Mouse (Mus musculus): ENCODE results near the gene Gm20388. TPM values are rescaled to one million over a fixed set of nuclear protein-coding genes. Genes with fewer than 3 reads are reported as not detected.
A peak's percentile ranks its signal among the peaks of the same experiment; 100 is the strongest.
"Not testable (repeated sequence)": the region's sequence is repeated elsewhere in the genome, so short reads cannot be mapped to it uniquely, and the experiment has no call there.

Gene Gm20388
- polyA plus RNA-seq, 1 experiment from 2014 or later, result 5.5 TPM

DNA sequence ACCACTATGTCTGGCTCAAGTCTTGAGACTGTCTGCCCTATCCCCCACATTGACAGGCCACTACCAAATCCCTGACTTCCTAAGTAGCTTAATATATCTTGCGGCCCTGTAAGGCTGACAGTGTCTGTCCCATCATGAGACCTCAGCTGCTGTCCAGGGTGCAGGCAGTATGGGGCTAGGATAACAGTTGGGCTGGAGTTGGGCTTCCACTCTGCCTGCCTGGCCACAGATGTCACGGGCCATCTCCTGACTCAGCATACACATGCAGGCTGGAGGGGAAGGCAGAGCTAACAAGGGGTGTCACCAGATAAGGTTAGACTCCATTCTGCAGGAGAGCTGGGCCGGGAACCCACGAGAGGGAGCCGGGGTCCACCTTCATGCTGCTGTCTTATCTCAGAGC is 3596.5 kb downstream of the Gm20388 start:
- H3K27me3 ChIP-seq (ENCODE audit: poor library complexity, severe bottlenecking), result no peaks in the 10 kb centered on the region
- WGBS, result 90% methylated on average over 5 of the region's 5 CpGs
- peaks cover 84% of the 10 kb centered on the region for H3K36me3 ChIP-seq (replicated peaks)
- no peaks in the 10 kb centered on the region for H3K4me1 ChIP-seq
- H3K9me3 ChIP-seq, result peaks cover 10% of the 10 kb centered on the region; the same call in 1 of the 2 replicates
- no peak overlapping the region for H3K27ac ChIP-seq
- DNase-seq (ENCODE audit: extremely low spot score, low spot score), result no peak
- H3K4me3 ChIP-seq, result no peak overlapping the region

DNA sequence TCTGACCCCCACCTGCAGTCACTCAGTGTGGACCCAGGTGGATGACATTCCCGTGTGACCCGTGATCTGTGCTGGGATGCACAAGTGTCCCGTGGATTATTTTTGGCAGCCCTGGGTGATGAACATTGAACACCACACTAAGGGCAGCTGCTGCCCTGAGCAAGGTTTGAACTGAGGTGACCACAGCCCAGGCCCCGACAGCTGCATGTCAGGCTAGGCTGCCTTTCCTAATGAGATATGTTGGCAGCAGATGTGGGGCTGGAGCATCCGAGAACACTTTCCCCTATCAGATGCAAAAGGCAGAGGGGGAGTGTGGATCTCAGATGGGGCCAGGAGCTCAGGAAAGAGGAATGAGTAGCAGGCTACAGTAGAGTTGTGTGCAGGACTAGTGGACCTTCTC is 3600.2 kb downstream of the Gm20388 start:
- Histone ChIP-seq H3K9me3 (no peaks in the 10 kb centered on the region), H3K4me3 (no peak overlapping the region), H3K27me3 (ENCODE audit: poor library complexity, severe bottlenecking) (peaks cover 35% of the 10 kb centered on the region), H3K36me3 (replicated peaks) (peaks cover 47% of the 10 kb centered on the region), H3K4me1 (peaks cover 28% of the 10 kb centered on the region), H3K27ac (no peak overlapping the region)
- DNase-seq (ENCODE audit: extremely low spot score, low spot score), result no peak
- WGBS, result 80% methylated on average over 5 of the region's 5 CpGs

- no peaks in the 10 kb centered on the region for H3K9me3 ChIP-seq
- peaks cover 56% of the 10 kb centered on the region for H3K27me3 ChIP-seq (ENCODE audit: poor library complexity, severe bottlenecking)
- WGBS, result 3% methylated on average over 9 of the region's 9 CpGs
- H3K4me3 ChIP-seq, result peak overlapping the region; percentile 88
- DNase-seq (ENCODE audit: extremely low spot score, low spot score), result peak; percentile 31
- peaks cover 14% of the 10 kb centered on the region for H3K36me3 ChIP-seq (replicated peaks)
- H3K27ac ChIP-seq, result peak overlapping the region; percentile 90
- H3K4me1 ChIP-seq, result peaks cover 42% of the 10 kb centered on the region
These were observed 3603.5 kb downstream of the Gm20388 start for GRCm38 (mm10) chr8:123514136-123514535.

DNA sequence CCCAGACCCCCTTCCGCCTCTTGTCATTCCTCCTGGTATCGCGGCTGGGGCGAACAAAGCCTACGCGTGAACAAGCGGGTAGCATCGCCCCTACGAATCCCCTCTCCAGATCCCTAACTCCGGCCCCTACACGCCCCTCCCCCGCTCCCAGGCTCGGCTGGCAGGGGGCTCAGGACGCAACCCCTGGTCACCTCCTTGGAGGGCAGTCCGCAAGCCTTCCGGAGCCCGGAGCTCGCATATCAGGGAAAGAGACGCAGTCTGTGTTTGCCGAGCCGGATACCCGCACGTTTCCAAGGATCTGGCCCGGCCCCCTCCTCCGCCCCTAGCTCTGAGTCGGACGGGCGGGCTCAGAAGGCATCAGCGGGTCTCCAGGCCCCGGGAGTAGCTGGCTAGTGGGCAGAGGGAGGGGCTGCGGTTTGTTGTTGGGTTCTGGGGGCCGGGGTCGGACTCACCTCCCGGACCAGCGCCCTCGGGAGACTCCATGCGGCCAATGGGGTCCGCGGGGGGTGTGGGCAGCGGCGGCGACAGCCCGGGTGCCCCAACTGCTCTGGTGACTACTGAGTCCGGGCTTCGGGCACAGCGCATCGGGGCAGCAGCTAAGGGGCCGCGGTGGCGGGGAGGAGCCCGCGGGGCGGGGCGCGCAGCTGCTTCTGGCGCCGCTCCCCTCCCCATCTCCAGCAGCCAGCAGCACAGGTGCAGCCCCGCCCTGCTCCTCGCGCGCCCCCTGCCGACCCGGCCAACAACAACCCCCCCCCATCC is 3604.3 kb downstream of the Gm20388 start, which contains the start of gene Dbndd1:
TSS of gene Dbndd1 (minus strand) at position 683 of the 759 bp plus-strand sequence.
- peaks cover 56% of the 10 kb centered on the region for H3K27me3 ChIP-seq (ENCODE audit: poor library complexity, severe bottlenecking)
- H3K9me3 ChIP-seq, result no peaks in the 10 kb centered on the region
- H3K4me1 ChIP-seq, result peaks cover 50% of the 10 kb centered on the region
- DNase-seq (ENCODE audit: extremely low spot score, low spot score), result peak; percentile 81
- H3K27ac ChIP-seq, result peak within 1 kb of the TSS; percentile 90
- H3K4me3 ChIP-seq, result peak within 1 kb of the TSS; percentile 88
- H3K36me3 ChIP-seq (replicated peaks), result peaks cover 7% of the 10 kb centered on the region
- WGBS, result under 1% methylated on average over 53 of the region's 63 CpGs

DNA sequence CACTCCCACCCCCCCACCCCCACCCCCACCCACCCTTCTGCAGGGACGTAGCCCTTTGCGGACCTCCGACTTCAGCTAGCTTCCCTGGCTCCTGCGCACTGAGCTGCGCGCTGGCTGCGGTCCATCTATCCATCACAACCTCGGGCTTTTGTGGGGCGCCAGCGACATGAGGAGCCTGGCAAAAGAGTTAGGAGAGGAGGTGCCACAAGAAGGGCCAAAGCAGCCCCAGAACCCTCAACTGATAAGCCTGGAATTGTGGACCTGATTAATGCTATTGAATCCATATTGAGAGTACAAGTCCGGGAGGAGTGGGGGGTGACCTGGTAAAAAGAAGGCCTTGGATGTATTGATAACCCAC is 3604.9 kb downstream of the Gm20388 start:
- peak overlapping the region; percentile 88 for H3K4me3 ChIP-seq
- H3K9me3 ChIP-seq, result no peaks in the 10 kb centered on the region
- H3K4me1 ChIP-seq, result peaks cover 52% of the 10 kb centered on the region
- WGBS, result under 1% methylated on average over 11 of the region's 11 CpGs
- no peak for DNase-seq (ENCODE audit: extremely low spot score, low spot score)
- H3K27me3 ChIP-seq (ENCODE audit: poor library complexity, severe bottlenecking), result peaks cover 56% of the 10 kb centered on the region
- peaks cover 10% of the 10 kb centered on the region for H3K36me3 ChIP-seq (replicated peaks)
- H3K27ac ChIP-seq, result peak overlapping the region; percentile 90

- no peak for DNase-seq (ENCODE audit: extremely low spot score, low spot score)
- H3K4me3 ChIP-seq, result no peak overlapping the region
- peaks cover 52% of the 10 kb centered on the region for H3K4me1 ChIP-seq
- H3K36me3 ChIP-seq (replicated peaks), result peaks cover 17% of the 10 kb centered on the region
- H3K27me3 ChIP-seq (ENCODE audit: poor library complexity, severe bottlenecking), result peaks cover 56% of the 10 kb centered on the region
- no peaks in the 10 kb centered on the region for H3K9me3 ChIP-seq
- 36% methylated on average over 2 of the region's 2 CpGs for WGBS
- H3K27ac ChIP-seq, result no peak overlapping the region
These were observed 3606.0 kb downstream of the Gm20388 start for GRCm38 (mm10) chr8:123516596-123516995.

GRCm38 (mm10) chr8:123518172-123518571 is 3607.5 kb downstream of the Gm20388 start:
- Histone ChIP-seq H3K4me1 (peaks cover 51% of the 10 kb centered on the region), H3K36me3 (replicated peaks) (peaks cover 33% of the 10 kb centered on the region), H3K27me3 (ENCODE audit: poor library complexity, severe bottlenecking) (peaks cover 46% of the 10 kb centered on the region), H3K27ac (no peak overlapping the region), H3K4me3 (peak overlapping the region; percentile 81), H3K9me3 (no peaks in the 10 kb centered on the region)
- DNase-seq (ENCODE audit: extremely low spot score, low spot score), result no peak
- 43% methylated on average over 10 of the region's 10 CpGs for WGBS

GRCm38 (mm10) chr8:123518667-123519066 is 3608.0 kb downstream of the Gm20388 start, which contains the start of gene Gas8:
TSS of gene Gas8 (plus strand) at chr8:123518834.
- peak; percentile 94 for DNase-seq (ENCODE audit: extremely low spot score, low spot score)
- under 1% methylated on average over 20 of the region's 20 CpGs for WGBS
- Histone ChIP-seq H3K4me3 (peak within 1 kb of the TSS; percentile 81), H3K9me3 (no peaks in the 10 kb centered on the region), H3K36me3 (replicated peaks) (peaks cover 38% of the 10 kb centered on the region), H3K27me3 (ENCODE audit: poor library complexity, severe bottlenecking) (peaks cover 41% of the 10 kb centered on the region), H3K4me1 (peaks cover 46% of the 10 kb centered on the region), H3K27ac (peak within 1 kb of the TSS; percentile 84)

DNA sequence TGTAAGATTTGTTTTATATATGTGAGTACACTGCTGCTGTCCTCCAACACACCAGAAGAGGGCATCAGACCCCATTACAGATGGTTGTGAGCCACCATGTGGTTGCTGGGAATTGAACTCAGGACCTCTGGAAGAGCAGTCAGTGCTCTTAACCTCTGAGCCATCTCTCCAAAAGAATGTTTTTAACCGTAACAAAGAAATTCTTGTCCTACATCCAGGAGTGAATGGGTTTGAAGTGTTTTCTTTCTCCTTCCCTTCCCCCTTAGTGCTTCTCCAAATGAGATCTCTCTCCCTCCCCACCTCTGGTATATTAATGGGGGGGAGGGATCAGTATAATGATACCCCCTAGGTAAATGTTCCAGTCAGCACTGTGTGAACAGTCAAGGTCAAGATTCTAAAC is 3609.4 kb downstream of the Gm20388 start:
- H3K9me3 ChIP-seq; DNase-seq (ENCODE audit: extremely low spot score, low spot score); H3K4me3 ChIP-seq; H3K27ac ChIP-seq: not testable (repeated sequence)
- WGBS, result 91% methylated on average over 1 of the region's 1 CpGs
- peaks cover 32% of the 10 kb centered on the region for H3K4me1 ChIP-seq
- H3K27me3 ChIP-seq (ENCODE audit: poor library complexity, severe bottlenecking), result peaks cover 29% of the 10 kb centered on the region
- peaks cover 52% of the 10 kb centered on the region for H3K36me3 ChIP-seq (replicated peaks)

GRCm38 (mm10) chr8:123527720-123528489 is 3617.3 kb downstream of the Gm20388 start:
- DNase-seq (ENCODE audit: extremely low spot score, low spot score), result no peak
- Histone ChIP-seq H3K9me3 (no peaks in the 10 kb centered on the region), H3K27me3 (ENCODE audit: poor library complexity, severe bottlenecking) (no peaks in the 10 kb centered on the region), H3K4me1 (no peaks in the 10 kb centered on the region), H3K36me3 (replicated peaks) (peaks cover 100% of the 10 kb centered on the region), H3K4me3 (no peak overlapping the region), H3K27ac (no peak overlapping the region)
- WGBS, result 93% methylated on average over 25 of the region's 25 CpGs

DNA sequence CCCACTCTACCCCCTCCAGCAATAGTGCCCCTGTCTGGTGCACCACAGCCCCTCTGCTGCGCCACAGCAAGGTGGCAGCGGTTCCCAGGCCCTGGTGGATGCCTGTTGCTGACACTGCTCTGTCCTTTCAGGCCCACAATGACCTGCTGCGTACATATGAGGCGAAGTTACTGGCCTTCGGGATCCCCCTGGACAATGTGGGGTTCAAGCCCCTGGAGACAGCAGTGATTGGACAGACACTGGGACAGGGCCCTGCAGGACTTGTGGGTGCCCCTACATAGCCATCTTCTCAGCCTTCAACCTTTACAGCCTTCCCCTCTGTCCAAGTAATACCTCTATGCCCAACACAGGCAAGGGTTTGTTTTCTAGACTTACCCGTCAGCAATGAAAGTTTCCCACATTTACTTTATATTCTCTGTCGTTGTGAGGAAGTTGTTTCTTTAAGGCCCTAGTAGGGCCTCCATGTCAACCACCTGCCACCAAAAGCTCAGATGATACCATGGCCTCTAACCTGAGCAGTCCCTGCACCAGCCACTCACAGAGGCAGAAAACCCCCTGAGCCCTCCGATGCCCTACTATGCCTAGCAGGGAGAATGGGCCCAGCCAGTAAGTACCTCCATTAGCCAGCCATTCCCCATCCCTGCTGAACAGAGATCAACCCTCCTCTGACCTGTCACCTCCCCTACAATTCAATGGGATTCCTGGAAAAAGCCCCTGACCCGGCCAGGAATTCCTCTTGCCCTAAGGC is 3625.8 kb downstream of the Gm20388 start:
- Histone ChIP-seq H3K36me3 (replicated peaks) (peaks cover 57% of the 10 kb centered on the region), H3K4me3 (no peak overlapping the region)

DNA sequence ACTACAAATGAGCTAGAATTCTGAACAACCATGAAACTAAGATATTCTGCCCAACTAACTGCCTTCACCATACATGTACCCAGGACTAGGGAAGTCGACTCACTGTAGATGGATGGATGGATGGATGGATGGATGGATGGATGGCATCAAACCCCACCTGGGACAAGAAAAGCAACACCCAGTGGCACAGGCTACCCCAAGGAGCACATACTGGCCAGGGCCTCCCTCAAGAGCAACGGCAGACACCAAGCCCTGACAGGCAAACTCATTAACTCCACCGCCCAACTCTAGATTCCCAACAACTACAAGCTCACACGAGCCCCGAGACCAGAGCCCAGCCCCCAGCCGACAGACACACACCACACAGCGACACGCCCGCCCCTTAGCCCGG is 3626.3 kb downstream of the Gm20388 start:
- peaks cover 4% of the 10 kb centered on the region for H3K4me1 ChIP-seq
- H3K27me3 ChIP-seq (ENCODE audit: poor library complexity, severe bottlenecking), result peaks cover 34% of the 10 kb centered on the region
- no peak for DNase-seq (ENCODE audit: extremely low spot score, low spot score)
- WGBS, result 39% methylated on average over 10 of the region's 10 CpGs
- H3K27ac ChIP-seq, result no peak overlapping the region
- H3K36me3 ChIP-seq (replicated peaks), result peaks cover 51% of the 10 kb centered on the region
- no peaks in the 10 kb centered on the region for H3K9me3 ChIP-seq
- no peak overlapping the region for H3K4me3 ChIP-seq

More for the DNA sequence above, 3625.8 kb downstream of the Gm20388 start:
- no peaks in the 10 kb centered on the region for H3K9me3 ChIP-seq
- 88% methylated on average over 9 of the region's 9 CpGs for WGBS
- peaks cover 4% of the 10 kb centered on the region for H3K4me1 ChIP-seq
- H3K27ac ChIP-seq, result no peak overlapping the region
- peaks cover 34% of the 10 kb centered on the region for H3K27me3 ChIP-seq (ENCODE audit: poor library complexity, severe bottlenecking)
- DNase-seq (ENCODE audit: extremely low spot score, low spot score), result no peak
